Mouse (Mus musculus) embryonic fibroblast, embryonic 13.5 days (primary cell): ENCODE measurements around the gene Hist1h4j. TPM values are rescaled to one million over a fixed set of nuclear protein-coding genes. Genes with fewer than 3 reads are reported as not detected.
"Not testable (repeated sequence)": the region's sequence is repeated elsewhere in the genome, so short reads cannot be mapped to it uniquely, and the experiment has no call there.

Experiments used
- H3K27ac ChIP-seq: 2 replicates; pipeline ENCODE4 v1.5.1; 2012; ENCODE audit warnings: low read length, control low read depth, inconsistent platforms; ENCODE audit not compliant: insufficient read depth
- H3K4me1 ChIP-seq: 2 replicates; pipeline ENCODE4 v1.6.1; 2011; ENCODE audit warnings: low read length; ENCODE audit not compliant: control insufficient read depth, insufficient read depth
- H3K4me3 ChIP-seq: 2 replicates; pipeline ENCODE4 v1.5.1; 2011; ENCODE audit warnings: mild to moderate bottlenecking, control low read depth, low read length; ENCODE audit not compliant: insufficient read depth
- CTCF ChIP-seq: IDR thresholded peaks from 2 replicates; pipeline ENCODE4 v1.5.1; 2011; ENCODE audit warnings: mild to moderate bottlenecking, control low read depth, low read length, moderate library complexity, borderline replicate concordance; ENCODE audit not compliant: insufficient read depth
- POLR2A ChIP-seq: IDR thresholded peaks from 2 replicates; pipeline ENCODE4 v1.6.1; 2011; ENCODE audit warnings: low read depth, mild to moderate bottlenecking, control low read depth, low read length, moderate library complexity
- polyA plus RNA-seq: library from polyadenylated mRNA; stranded (reverse); fragments of >200 nt; gene quantifications from 2 replicates; pipeline ENCODE4 v1.2.4, GENCODE M21; 2011; ENCODE audit warnings: low read depth; ENCODE audit not compliant: missing spikeins, insufficient read length

Gene Hist1h4j
- polyA plus RNA-seq: 2.6 and 4.1 TPM in 2 replicates

- peak; percentile 80 for TF ChIP-seq POLR2A
- not testable (repeated sequence) for H3K4me1 ChIP-seq
Observed at GRCm38 (mm10) chr13:21734906-21735767, at the start of gene Hist1h4j. Hist1h4j (plus strand) TSS chr13:21735064.

GRCm38 (mm10) chr13:21697811-21698210, 37.1 kb upstream of the Hist1h4j start, which contains the start of gene Olfr1359:
Olfr1359 (plus strand) TSS chr13:21698111.
- Histone ChIP-seq H3K4me3 (no peak within 1 kb of the TSS), H3K4me1 (no peaks in the 10 kb centered on the region), H3K27ac (no peak within 1 kb of the TSS)
- TF ChIP-seq CTCF (no peak), POLR2A (no peak)

More at GRCm38 (mm10) chr13:21734906-21735767, at the start of gene Hist1h4j:
- H3K4me3 ChIP-seq: peak within 1 kb of the TSS; percentile 33
- peak within 1 kb of the TSS; percentile 49 for H3K27ac ChIP-seq

- no peak for TF ChIP-seq CTCF
- no peak for TF ChIP-seq POLR2A
- Histone ChIP-seq H3K4me3 (no peak overlapping the region), H3K4me1 (no peaks in the 10 kb centered on the region), H3K27ac (no peak overlapping the region)
Observed at GRCm38 (mm10) chr13:21706669-21707068, 28.2 kb upstream of the Hist1h4j start.

- peak; percentile 55; the same call in 1 of the 2 replicates for TF ChIP-seq CTCF
- peak; percentile 66 for TF ChIP-seq POLR2A
- Histone ChIP-seq H3K4me3 (peak overlapping the region; percentile 96), H3K4me1 (peaks cover 2% of the 10 kb centered on the region; the same call in 1 of the 2 replicates), H3K27ac (peak overlapping the region; percentile 46; the same call in 1 of the 2 replicates)
Observed at GRCm38 (mm10) chr13:21710031-21710711, 24.7 kb upstream of the Hist1h4j start.

GRCm38 (mm10) chr13:21710821-21711525, 23.9 kb upstream of the Hist1h4j start:
- H3K4me3 ChIP-seq: peak overlapping the region; percentile 99
- H3K27ac ChIP-seq: no peak overlapping the region
- peaks cover 6% of the 10 kb centered on the region; the same call in 1 of the 2 replicates for H3K4me1 ChIP-seq
- no peak for TF ChIP-seq CTCF
- 0 out of 2 replicates have a peak, but pooled peaks have one; percentile 17 for TF ChIP-seq POLR2A

- Histone ChIP-seq H3K4me3 (peak overlapping the region; percentile 99; the same call in 1 of the 2 replicates), H3K4me1 (peaks cover 6% of the 10 kb centered on the region; the same call in 1 of the 2 replicates), H3K27ac (no peak overlapping the region)
- TF ChIP-seq POLR2A: no peak
- TF ChIP-seq CTCF: no peak
Observed at GRCm38 (mm10) chr13:21711698-21712097, 23.2 kb upstream of the Hist1h4j start.

- TF ChIP-seq POLR2A (no peak), CTCF (no peak)
- H3K4me3 ChIP-seq: peak overlapping the region; percentile 52
- no peak overlapping the region for H3K27ac ChIP-seq
- peaks cover 13% of the 10 kb centered on the region; the same call in 1 of the 2 replicates for H3K4me1 ChIP-seq
Observed at GRCm38 (mm10) chr13:21714725-21715124, 20.1 kb upstream of the Hist1h4j start.

- peak; percentile 64 for TF ChIP-seq POLR2A
- TF ChIP-seq CTCF: no peak
- H3K27ac ChIP-seq: peak overlapping the region; percentile 82
- peaks cover 13% of the 10 kb centered on the region; the same call in 1 of the 2 replicates for H3K4me1 ChIP-seq
- H3K4me3 ChIP-seq: peak overlapping the region; percentile 52
Observed at GRCm38 (mm10) chr13:21715131-21715863, 19.6 kb upstream of the Hist1h4j start.

- TF ChIP-seq POLR2A: peak; percentile 83
- Histone ChIP-seq H3K27ac (peak within 1 kb of the TSS; percentile 82), H3K4me1 (peaks cover 13% of the 10 kb centered on the region; the same call in 1 of the 2 replicates), H3K4me3 (peak within 1 kb of the TSS; percentile 52)
Observed at GRCm38 (mm10) chr13:21715864-21716539, 18.9 kb upstream of the Hist1h4j start, which contains the start of the genes Hist1h2bl and Hist1h2ai. Hist1h2bl (minus strand) TSS chr13:21716143. Hist1h2ai (plus strand) TSS chr13:21716422.
